Mouse (Mus musculus): ENCODE measurements around the gene Csnk1g2. TPM values are rescaled to one million over a fixed set of nuclear protein-coding genes. Genes with fewer than 3 reads are reported as not detected.

Gene Csnk1g2
- polyA plus RNA-seq, 2 experiments = 110 to 253 TPM

GRCm38 (mm10) chr10:80650392-80650791 lies 27.8 kb downstream of the Csnk1g2 start:
- Histone ChIP-seq H3K27me3 (ENCODE audit: control insufficient read depth, insufficient read depth, low read length) (no peaks in the 10 kb centered on the region), H3K4me3 (replicated peaks; ENCODE audit: low read length) (no peak overlapping the region), H3K4me1 (ENCODE audit: control insufficient read depth, insufficient read depth, low read length) (peaks cover 15% of the 10 kb centered on the region), H3K4me2 (replicated peaks; ENCODE audit: low read depth, low read length, severe bottlenecking) (no peak overlapping the region), H3K36me3 (ENCODE audit: control insufficient read depth, insufficient read depth, low read length) (peaks cover 43% of the 10 kb centered on the region), H3K27ac (replicated peaks; ENCODE audit: low read depth, low read length) (no peak overlapping the region), H3K9me3 (ENCODE audit: control insufficient read depth, low read length) (no peaks in the 10 kb centered on the region), H3K9ac (ENCODE audit: low read depth, low read length, severe bottlenecking) (no peak overlapping the region)
- ATAC-seq (ENCODE audit: low FRiP score, low read depth) (no peak), DNase-seq (ENCODE audit: low spot score) (no peak)
- TF ChIP-seq POLR2A (IDR thresholded peaks at IDR 0.05; ENCODE audit: borderline replicate concordance, extremely low read depth, insufficient read depth, insufficient read length) = no peak
- WGBS = 93% methylated on average over 10 of the region's 10 CpGs

- Histone ChIP-seq H3K27ac (replicated peaks; ENCODE audit: low read depth, low read length) (no peak overlapping the region), H3K36me3 (ENCODE audit: control insufficient read depth, insufficient read depth, low read length) (peaks cover 20% of the 10 kb centered on the region), H3K9ac (ENCODE audit: low read depth, low read length, severe bottlenecking) (no peak overlapping the region), H3K4me3 (replicated peaks; ENCODE audit: low read length) (no peak overlapping the region), H3K9me3 (ENCODE audit: control insufficient read depth, low read length) (no peaks in the 10 kb centered on the region), H3K27me3 (ENCODE audit: control insufficient read depth, insufficient read depth, low read length) (no peaks in the 10 kb centered on the region), H3K4me1 (ENCODE audit: control insufficient read depth, insufficient read depth, low read length) (peaks cover 22% of the 10 kb centered on the region), H3K4me2 (replicated peaks; ENCODE audit: low read depth, low read length, severe bottlenecking) (no peak overlapping the region)
- no peak for ATAC-seq (ENCODE audit: low FRiP score, low read depth)
- 94% methylated on average over 6 of the region's 6 CpGs for WGBS
- DNase-seq (ENCODE audit: low spot score) = no peak
- TF ChIP-seq POLR2A (IDR thresholded peaks at IDR 0.05; ENCODE audit: borderline replicate concordance, extremely low read depth, insufficient read depth, insufficient read length) = no peak
These were observed 30.6 kb downstream of the Csnk1g2 start for GRCm38 (mm10) chr10:80653156-80653720.

- ATAC-seq (ENCODE audit: low FRiP score, low read depth) = no peak
- H3K4me3 ChIP-seq (replicated peaks; ENCODE audit: low read length) = peak overlapping the region; percentile 93
- 80% methylated on average over 6 of the region's 6 CpGs for WGBS
These were observed 32.2 kb downstream of the Csnk1g2 start for GRCm38 (mm10) chr10:80654866-80655265.

GRCm38 (mm10) chr10:80655406-80656129 lies 32.9 kb downstream of the Csnk1g2 start:
- Histone ChIP-seq H3K36me3 (ENCODE audit: control insufficient read depth, insufficient read depth, low read length) (peaks cover 18% of the 10 kb centered on the region; the same call in 1 of the 2 replicates), H3K9ac (ENCODE audit: low read depth, low read length, severe bottlenecking) (peak overlapping the region; percentile 90), H3K27me3 (ENCODE audit: control insufficient read depth, insufficient read depth, low read length) (no peaks in the 10 kb centered on the region), H3K4me3 (replicated peaks; ENCODE audit: low read length) (peak overlapping the region; percentile 93), H3K9me3 (ENCODE audit: control insufficient read depth, low read length) (no peaks in the 10 kb centered on the region), H3K27ac (replicated peaks; ENCODE audit: low read depth, low read length) (peak overlapping the region; percentile 73; the same call in 1 of the 2 replicates), H3K4me1 (ENCODE audit: control insufficient read depth, insufficient read depth, low read length) (peaks cover 22% of the 10 kb centered on the region), H3K4me2 (replicated peaks; ENCODE audit: low read depth, low read length, severe bottlenecking) (peak overlapping the region; percentile 88)
- TF ChIP-seq POLR2A (IDR thresholded peaks at IDR 0.05; ENCODE audit: borderline replicate concordance, extremely low read depth, insufficient read depth, insufficient read length) = no peak
- DNase-seq (ENCODE audit: low spot score) = no peak
- 3% methylated on average over 12 of the region's 12 CpGs for WGBS
- ATAC-seq (ENCODE audit: low FRiP score, low read depth) = no peak

More at GRCm38 (mm10) chr10:80654866-80655265, 32.2 kb downstream of the Csnk1g2 start:
- peaks cover 22% of the 10 kb centered on the region for H3K4me1 ChIP-seq (ENCODE audit: control insufficient read depth, insufficient read depth, low read length)
- H3K9me3 ChIP-seq (ENCODE audit: control insufficient read depth, low read length) = no peaks in the 10 kb centered on the region
- H3K27ac ChIP-seq (replicated peaks; ENCODE audit: low read depth, low read length) = no peak overlapping the region
- H3K27me3 ChIP-seq (ENCODE audit: control insufficient read depth, insufficient read depth, low read length) = no peaks in the 10 kb centered on the region
- H3K36me3 ChIP-seq (ENCODE audit: control insufficient read depth, insufficient read depth, low read length) = peaks cover 20% of the 10 kb centered on the region; the same call in 1 of the 2 replicates
- H3K9ac ChIP-seq (ENCODE audit: low read depth, low read length, severe bottlenecking) = no peak overlapping the region; the same call in 1 of the 2 replicates
- DNase-seq (ENCODE audit: low spot score) = no peak
- peak overlapping the region; percentile 88 for H3K4me2 ChIP-seq (replicated peaks; ENCODE audit: low read depth, low read length, severe bottlenecking)
- TF ChIP-seq POLR2A (IDR thresholded peaks at IDR 0.05; ENCODE audit: borderline replicate concordance, extremely low read depth, insufficient read depth, insufficient read length) = no peak

GRCm38 (mm10) chr10:80656130-80656862 lies 33.7 kb downstream of the Csnk1g2 start:
- Histone ChIP-seq H3K9me3 (ENCODE audit: control insufficient read depth, low read length) (no peaks in the 10 kb centered on the region), H3K9ac (ENCODE audit: low read depth, low read length, severe bottlenecking) (peak overlapping the region; percentile 90), H3K4me1 (ENCODE audit: control insufficient read depth, insufficient read depth, low read length) (peaks cover 22% of the 10 kb centered on the region), H3K4me3 (replicated peaks; ENCODE audit: low read length) (peak overlapping the region; percentile 93), H3K27me3 (ENCODE audit: control insufficient read depth, insufficient read depth, low read length) (no peaks in the 10 kb centered on the region), H3K27ac (replicated peaks; ENCODE audit: low read depth, low read length) (peak overlapping the region; percentile 77), H3K4me2 (replicated peaks; ENCODE audit: low read depth, low read length, severe bottlenecking) (peak overlapping the region; percentile 88), H3K36me3 (ENCODE audit: control insufficient read depth, insufficient read depth, low read length) (0 out of 2 replicates have a peak, but pooled peaks cover 11% of the 10 kb centered on the region)
- DNase-seq (ENCODE audit: low spot score) (peak; percentile 97), ATAC-seq (ENCODE audit: low FRiP score, low read depth) (peak; percentile 88)
- no peak; the same call in 1 of the 2 replicates for TF ChIP-seq POLR2A (IDR thresholded peaks at IDR 0.05; ENCODE audit: borderline replicate concordance, extremely low read depth, insufficient read depth, insufficient read length)
- under 1% methylated on average over 54 of the region's 72 CpGs for WGBS
